Mouse (Mus musculus) CH12.LX (cell line): ENCODE measurements at regions not wholly inside any gene's neighbourhood (a gene's known extent, or its start where the extent isn't known, plus 50 kb on each side); places are given as distances from the start of the nearest gene placed in this dataset.
A peak's percentile ranks its signal among the peaks of the same experiment; 100 is the strongest.
"Not testable (repeated sequence)": the region's sequence is repeated elsewhere in the genome, so short reads cannot be mapped to it uniquely, and the experiment has no call there.

ENCODE experiments used
- DNase-seq: peaks from one replicate; pipeline ENCODE4 v3.0.0-alpha.2; 2013; ENCODE audit errors: extremely low read depth
- H3K27ac ChIP-seq: 2 replicates; pipeline ENCODE4 v1.5.1; 2012; ENCODE audit warnings: low read depth, mild to moderate bottlenecking, control low read depth, moderate library complexity; ENCODE audit not compliant: insufficient read depth
- H3K27me3 ChIP-seq: replicated peaks from 2 replicates; pipeline ENCODE3; 2012; ENCODE audit warnings: inconsistent platforms
- H3K36me3 ChIP-seq, 2 experiments: replicated peaks in 1 of 2; 2 replicates each; pipeline versions ENCODE3 to v1.6.1; 2012; ENCODE audit warnings: inconsistent platforms in 1 of 2, low read length in 1 of 2, mild to moderate bottlenecking in 1 of 2, mixed read lengths in 1 of 2, moderate library complexity in 1 of 2; ENCODE audit not compliant: control insufficient read depth in 1 of 2, insufficient read depth in 1 of 2
- H3K4me1 ChIP-seq, 2 experiments: 2 replicates each; pipeline ENCODE4 v1.6.1; 2012; ENCODE audit warnings: inconsistent platforms in 1 of 2, moderate library complexity in 1 of 2; ENCODE audit not compliant: insufficient read depth in 2 of 2, control insufficient read depth in 1 of 2
- H3K4me2 ChIP-seq: 2 replicates; pipeline ENCODE4 v1.6.1; 2012; ENCODE audit warnings: low read depth, mild to moderate bottlenecking, control low read depth; ENCODE audit not compliant: poor library complexity, insufficient read depth, severe bottlenecking
- H3K4me3 ChIP-seq, 3 experiments: fragments of 150-350 bp in 1 of 3; sonication (generic) in 1 of 3; replicated peaks in 1 of 3; 2 replicates each; pipeline versions ENCODE3 to v1.5.1; 2011 to 2012; ENCODE audit warnings: low read depth in 2 of 3, low read length in 2 of 3, mild to moderate bottlenecking in 2 of 3, moderate library complexity in 2 of 3, control low read depth in 1 of 3, improper control_type of control experiment in 1 of 3, inconsistent platforms in 1 of 3, mixed read lengths in 1 of 3; ENCODE audit not compliant: poor library complexity in 1 of 3
- H3K79me2 ChIP-seq: replicated peaks from 2 replicates; pipeline ENCODE4 v1.6.1; 2012; ENCODE audit warnings: mild to moderate bottlenecking, moderate library complexity; ENCODE audit not compliant: control insufficient read depth, poor library complexity, insufficient read depth, severe bottlenecking; ENCODE audit errors: extremely low read depth
- H3K9ac ChIP-seq: 2 replicates; pipeline ENCODE4 v1.6.1; 2012; ENCODE audit warnings: low read depth, mild to moderate bottlenecking, control low read depth, moderate library complexity; ENCODE audit not compliant: insufficient read depth
- H3K9me3 ChIP-seq: replicated peaks from 2 replicates; pipeline ENCODE3; 2012; ENCODE audit warnings: low read length, inconsistent platforms, mixed read lengths
- CTCF ChIP-seq, 2 experiments: IDR thresholded peaks in 1 of 2; conservative IDR thresholded peaks in 1 of 2; 2 replicates each; pipeline ENCODE4 v1.5.1; 2011 to 2012; ENCODE audit warnings: low read depth in 2 of 2, low read length in 2 of 2, improper control_type of control experiment in 1 of 2, inconsistent platforms in 1 of 2, mild to moderate bottlenecking in 1 of 2, moderate library complexity in 1 of 2
- EP300 ChIP-seq: IDR thresholded peaks from 2 replicates; pipeline ENCODE4 v1.6.1; 2011; ENCODE audit warnings: low read length, improper control_type of control experiment
- IRF4 ChIP-seq: IDR thresholded peaks from 2 replicates; pipeline ENCODE4 v1.6.1; 2014; ENCODE audit warnings: low read depth, mild to moderate bottlenecking, inconsistent platforms, low read length, improper control_type of control experiment
- JUN ChIP-seq: IDR thresholded peaks from 2 replicates; pipeline ENCODE4 v1.6.1; 2011; ENCODE audit warnings: low read depth, mild to moderate bottlenecking, low read length, improper control_type of control experiment, moderate library complexity; ENCODE audit not compliant: insufficient read depth
- MAFK ChIP-seq: IDR thresholded peaks from 2 replicates; pipeline ENCODE4 v1.6.1; 2011; ENCODE audit warnings: low read length, improper control_type of control experiment; ENCODE audit not compliant: insufficient replicate concordance
- NELFE ChIP-seq: IDR thresholded peaks from 2 replicates; pipeline ENCODE4 v1.6.1; 2011; ENCODE audit warnings: low read depth, low read length, improper control_type of control experiment
- POLR2A ChIP-seq: IDR thresholded peaks from 2 replicates; pipeline ENCODE4 v1.6.1; 2011; ENCODE audit warnings: low read depth, mild to moderate bottlenecking, improper control_type of control experiment, low read length
- RAD21 ChIP-seq: IDR thresholded peaks from 2 replicates; pipeline ENCODE4 v1.6.1; 2011; ENCODE audit warnings: low read depth, mild to moderate bottlenecking, low read length, improper control_type of control experiment, moderate library complexity
- SMC3 ChIP-seq: IDR thresholded peaks from 2 replicates; pipeline ENCODE4 v1.6.1; 2011; ENCODE audit warnings: low read depth, low read length, improper control_type of control experiment
- UBTF ChIP-seq: IDR thresholded peaks from 2 replicates; pipeline ENCODE4 v1.6.1; 2012; ENCODE audit warnings: low read depth, mild to moderate bottlenecking, inconsistent platforms, low read length, improper control_type of control experiment, moderate library complexity
- USF2 ChIP-seq: conservative IDR thresholded peaks from 2 replicates; pipeline ENCODE4 v1.6.1; 2011; ENCODE audit warnings: low read depth, low read length, improper control_type of control experiment
- ZC3H11A ChIP-seq: IDR thresholded peaks from 2 replicates; pipeline ENCODE4 v1.6.1; 2012; ENCODE audit warnings: low read depth, mild to moderate bottlenecking, inconsistent platforms, low read length, improper control_type of control experiment
- ZNF384 ChIP-seq: IDR thresholded peaks from 2 replicates; pipeline ENCODE4 v1.6.1; 2012; ENCODE audit warnings: low read depth, low read length, improper control_type of control experiment, inconsistent platforms
- dilution Hi-C: fragments of 300-500 bp; cut with MboI; formaldehyde crosslinking; loops from 2 replicates; pipeline ENCODE4 v1.14.3; 2020; ENCODE audit warnings: low sequenced_read_pairs; ENCODE audit not compliant: extremely low pct_unique_long_range_greater_than_20kb, extremely low pct_ligation_motif_present
- in situ Hi-C: fragments of 300-500 bp; cut with MboI; formaldehyde crosslinking; loops from 3 replicates; pipeline ENCODE4 v1.14.3; 2019; ENCODE audit warnings: low sequenced_read_pairs, low pct_ligation_motif_present, low pct_unique_long_range_greater_than_20kb, mixed read lengths

DNA sequence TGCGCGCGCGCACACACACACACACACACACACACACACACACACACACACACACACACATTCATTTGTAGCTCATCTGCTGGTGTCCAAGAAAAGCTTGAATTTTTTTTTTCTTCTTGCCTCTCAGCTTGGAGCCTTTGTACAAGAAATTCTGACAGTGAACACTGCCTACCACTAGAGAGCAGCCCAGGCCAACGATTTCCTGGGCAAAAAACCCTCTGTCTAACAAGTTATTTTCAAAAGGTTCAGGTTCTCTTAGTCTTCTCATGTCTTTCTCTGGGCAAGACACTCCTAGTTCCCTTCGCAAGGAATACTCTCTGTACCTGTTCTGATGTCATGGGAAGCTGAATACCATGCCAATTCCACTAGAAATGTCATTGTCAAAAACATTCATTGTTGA, 171.9 kb downstream of the Dio2 start:
- Histone ChIP-seq H3K9ac (no peak overlapping the region), H3K79me2 (no peaks in the 10 kb centered on the region)
- dilution Hi-C loops, result no loop called here
- TF ChIP-seq RAD21 (peak; percentile 88), SMC3 (peak; percentile 77), MAFK (no peak), ZC3H11A (peak; percentile 7; the same call in 1 of the 2 replicates), CTCF (conservative IDR thresholded peaks at IDR 0.05 in 1 of 2, IDR thresholded peaks at IDR 0.05 in 1 of 2; ENCODE audit: low read depth in 2 of 2, low read length in 2 of 2) (peak; percentile 32 to 77; a peak in 3 of 4 replicates), ZNF384 (peak; percentile 56; the same call in 1 of the 2 replicates), JUN (no peak), NELFE (no peak), EP300 (no peak), POLR2A (no peak)
- TF ChIP-seq, all 38 proteins: peak for 5
- Histone ChIP-seq H3K27ac (no peak overlapping the region), H3K9me3 (no peaks in the 10 kb centered on the region), H3K27me3 (no peaks in the 10 kb centered on the region), H3K36me3 (no peaks in the 10 kb centered on the region), H3K4me1 (peaks cover 0 to 25% of the 10 kb centered on the region in 2 experiments; a peak in 2 of 4 replicates), H3K4me2 (no peak overlapping the region), H3K4me3 (no peak overlapping the region)
- in situ Hi-C loops, result loop anchor here (25.0 kb wide), 2 partner anchors 171 to 746 kb away; partner anchors contain the start of gene Dio2
- peak; percentile 56 for DNase-seq

DNA sequence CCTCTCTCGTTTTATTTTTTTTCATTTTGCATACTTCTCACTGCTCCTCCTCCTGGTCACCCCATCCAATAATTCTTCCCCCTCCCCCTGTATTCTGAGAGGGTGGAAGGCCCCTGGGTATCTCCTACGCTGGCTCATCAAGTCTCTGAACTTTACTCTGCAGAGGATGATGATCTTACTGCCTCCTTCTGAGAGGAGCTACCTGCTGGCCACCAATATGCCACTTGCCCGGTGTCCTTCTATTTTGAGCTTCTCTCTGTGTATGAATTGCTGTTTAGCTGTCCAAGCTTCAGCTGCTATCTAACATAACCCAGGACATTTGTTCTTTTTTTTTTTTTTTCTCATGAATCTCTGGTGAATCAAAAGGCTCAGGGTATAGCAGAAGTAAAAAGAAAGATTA, 173.2 kb downstream of the Dio2 start:
- Histone ChIP-seq H3K9ac (no peak overlapping the region), H3K27ac (no peak overlapping the region), H3K4me1 (peaks cover 0 to 13% of the 10 kb centered on the region in 2 experiments; a peak in 1 of 4 replicates), H3K4me3 (no peak overlapping the region), H3K36me3 (no peaks in the 10 kb centered on the region), H3K9me3 (no peaks in the 10 kb centered on the region), H3K4me2 (no peak overlapping the region), H3K79me2 (no peaks in the 10 kb centered on the region), H3K27me3 (no peaks in the 10 kb centered on the region)
- dilution Hi-C loops (no loop called here), in situ Hi-C loops (loop anchor here (25.0 kb wide), 2 partner anchors 172 to 747 kb away; partner anchors contain the start of gene Dio2)
- DNase-seq, result no peak
- TF ChIP-seq NELFE (no peak), USF2 (no peak), IRF4 (no peak), UBTF (no peak)

DNA sequence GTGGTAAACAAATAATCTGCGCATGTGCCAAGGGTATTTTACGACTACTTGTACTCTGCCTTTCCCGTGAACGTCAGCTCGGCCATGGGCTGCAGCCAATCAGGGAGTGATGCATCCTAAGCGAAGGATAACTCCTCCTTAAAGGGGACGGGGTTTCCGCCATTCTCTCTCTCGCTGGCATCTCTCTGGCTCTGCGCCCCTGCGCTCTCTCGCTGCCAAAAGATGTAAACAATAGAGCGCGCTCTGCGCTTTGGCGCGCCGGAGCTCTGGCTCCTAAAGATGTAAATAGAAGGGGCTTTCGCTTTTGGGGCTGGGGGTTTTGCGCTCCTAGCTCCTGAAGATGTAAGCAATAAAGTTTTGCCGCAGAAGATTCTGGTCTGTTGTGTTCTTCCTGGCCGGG, 173.6 kb downstream of the Dio2 start:
- dilution Hi-C loops, H3K27me3 ChIP-seq, H3K9ac ChIP-seq, H3K27ac ChIP-seq, H3K79me2 ChIP-seq, H3K4me3 ChIP-seq, H3K4me2 ChIP-seq, H3K36me3 ChIP-seq, H3K9me3 ChIP-seq, DNase-seq: not testable (repeated sequence)
- in situ Hi-C loops, result loop anchor here (25.0 kb wide), 2 partner anchors 173 to 748 kb away; partner anchors contain the start of gene Dio2
- H3K4me1 ChIP-seq, result peaks cover 0 to 12% of the 10 kb centered on the region in 2 experiments; a peak in 1 of 4 replicates
